In the genomic region with DNA sequence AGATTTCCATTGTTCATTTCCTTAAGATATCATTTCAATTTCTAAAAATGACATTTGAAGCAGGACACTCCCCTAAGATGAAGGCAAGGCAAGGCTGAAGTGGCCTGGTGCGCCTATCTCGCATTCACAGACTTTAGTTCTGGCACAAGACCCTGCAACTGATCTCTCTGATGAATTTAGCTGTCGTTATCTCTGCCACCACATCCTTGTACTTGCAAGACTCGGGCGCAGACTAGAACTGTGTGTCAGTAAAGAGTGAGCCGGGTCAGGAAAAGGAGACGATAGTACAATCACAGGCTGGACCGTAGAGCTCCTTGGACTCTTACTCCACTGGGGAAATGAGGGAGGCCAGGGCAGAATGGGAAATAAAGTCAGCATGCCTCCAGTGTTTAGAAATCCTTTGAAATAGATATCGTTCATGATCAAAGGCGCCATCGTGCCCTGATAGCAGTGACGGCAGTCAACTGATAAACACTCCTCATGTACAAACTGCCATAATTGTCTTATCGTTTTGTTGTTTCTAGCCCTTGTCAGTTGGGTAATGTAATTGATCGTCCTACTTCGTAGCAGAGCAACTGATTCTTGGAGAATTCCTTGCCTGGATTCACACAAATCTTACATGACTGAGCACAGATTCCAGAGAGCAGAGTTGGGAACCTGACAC, we compare ENCODE assay signal across 26 mouse cellular contexts. TPM values are rescaled to one million over a fixed set of nuclear protein-coding genes. Genes with fewer than 3 reads are reported as not detected.
DNase-seq lines count a peak whose midpoint lies in the region; ATAC-seq and TF ChIP-seq lines count a peak whose summit lies in the region.
"Had no signal": no experiment of that assay in that cellular context is flagged by ENCODE, and none has a peak within 500 bp of the region (broad histone marks: within the 10 kb centered on the region; RNA-seq: fewer than 3 reads in every experiment).

No protein-coding gene starts in this region.

- peaks cover 18% of the 10 kb centered on the region for H3K4me1 ChIP-seq in hindbrain, embryonic 10.5 days (replicated peaks)
- H3K4me1 ChIP-seq in hindbrain, postnatal 0 days (ENCODE audit: insufficient read depth, low read length), result no peaks in the 10 kb centered on the region
- peaks cover 9% of the 10 kb centered on the region; the same call in 1 of the 2 replicates for H3K4me1 ChIP-seq in liver, postnatal 0 days (ENCODE audit: insufficient read depth)
- H3K4me1 ChIP-seq in kidney, embryonic 16.5 days (ENCODE audit: insufficient read depth, low read length), result no peaks in the 10 kb centered on the region
- H3K4me1 ChIP-seq: embryonic facial prominence, embryonic 15.5 days; limb, embryonic 15.5 days had no signal

- H3K9ac ChIP-seq in hindbrain, postnatal 0 days (replicated peaks; ENCODE audit: low read length), result no peak overlapping the region
- no peak overlapping the region for H3K9ac ChIP-seq in liver, postnatal 0 days (replicated peaks)
- no peak overlapping the region for H3K9ac ChIP-seq in kidney, embryonic 16.5 days (replicated peaks; ENCODE audit: low read length)
- H3K9ac ChIP-seq: embryonic facial prominence, embryonic 15.5 days; forebrain, embryonic 12.5 days; heart, embryonic 13.5 days; limb, embryonic 15.5 days had no signal

- H3K36me3 ChIP-seq in hindbrain, embryonic 10.5 days, result no peaks in the 10 kb centered on the region
- no peaks in the 10 kb centered on the region for H3K36me3 ChIP-seq in hindbrain, postnatal 0 days (ENCODE audit: insufficient read depth, low read length)
- no peaks in the 10 kb centered on the region for H3K36me3 ChIP-seq in liver, postnatal 0 days (replicated peaks; ENCODE audit: insufficient read depth, low read length)
- no peaks in the 10 kb centered on the region for H3K36me3 ChIP-seq in kidney, embryonic 16.5 days (ENCODE audit: insufficient read depth, low read length)
- H3K36me3 ChIP-seq: embryonic facial prominence, embryonic 15.5 days; forebrain, embryonic 12.5 days; heart, embryonic 13.5 days; limb, embryonic 15.5 days had no signal

- 88% methylated on average over 15 of the region's 15 CpGs for WGBS in hindbrain, embryonic 10.5 days
- WGBS in hindbrain, postnatal 0 days, result 91% methylated on average over 15 of the region's 15 CpGs
- 55% methylated on average over 15 of the region's 15 CpGs for WGBS in liver, postnatal 0 days (ENCODE audit: insufficient replicate concordance)
- 78% methylated on average over 15 of the region's 15 CpGs for WGBS in kidney, embryonic 16.5 days

- no peak overlapping the region for H3K4me2 ChIP-seq in hindbrain, postnatal 0 days (ENCODE audit: low read depth, low read length)
- H3K4me2 ChIP-seq in liver, postnatal 0 days (ENCODE audit: low read depth, low read length), result peak overlapping the region; percentile 18; the same call in 1 of the 2 replicates
- H3K4me2 ChIP-seq in kidney, embryonic 16.5 days (replicated peaks; ENCODE audit: low read depth, low read length), result no peak overlapping the region
- H3K4me2 ChIP-seq: embryonic facial prominence, embryonic 15.5 days; forebrain, embryonic 12.5 days; heart, embryonic 13.5 days; limb, embryonic 15.5 days had no signal

- peak; percentile 93 for TF ChIP-seq EP300 in liver, postnatal 0 days (IDR thresholded peaks at IDR 0.05; ENCODE audit: low read depth)

- H3K27me3 ChIP-seq in hindbrain, embryonic 10.5 days (ENCODE audit: insufficient read depth, poor library complexity, severe bottlenecking), result no peaks in the 10 kb centered on the region
- no peaks in the 10 kb centered on the region for H3K27me3 ChIP-seq in hindbrain, postnatal 0 days (ENCODE audit: insufficient read depth, low read length)
- no peaks in the 10 kb centered on the region for H3K27me3 ChIP-seq in liver, postnatal 0 days (ENCODE audit: insufficient read depth, low read length)
- peaks cover 14% of the 10 kb centered on the region; the same call in 1 of the 2 replicates for H3K27me3 ChIP-seq in kidney, embryonic 16.5 days (ENCODE audit: insufficient read depth, low read length)
- H3K27me3 ChIP-seq: embryonic facial prominence, embryonic 15.5 days; limb, embryonic 15.5 days had no signal

- ATAC-seq in hindbrain, postnatal 0 days, result no peak
- ATAC-seq in common myeloid progenitor, adult 5-6 weeks (replicated peaks; ENCODE audit: low read depth, poor library complexity, severe bottlenecking), result peak; percentile 76
- peak; percentile 79 for ATAC-seq in liver, postnatal 0 days
- ATAC-seq in kidney, embryonic 16.5 days (ENCODE audit: low FRiP score, low TSS enrichment), result no peak
- ATAC-seq: hindbrain, embryonic 16.5 days; intestine, postnatal 0 days; lung, postnatal 0 days had no signal

- H3K9me3 ChIP-seq in hindbrain, embryonic 10.5 days, result no peaks in the 10 kb centered on the region
- H3K9me3 ChIP-seq in hindbrain, postnatal 0 days (ENCODE audit: low read length), result no peaks in the 10 kb centered on the region
- no peaks in the 10 kb centered on the region for H3K9me3 ChIP-seq in liver, postnatal 0 days (ENCODE audit: low read length)
- no peaks in the 10 kb centered on the region for H3K9me3 ChIP-seq in kidney, embryonic 16.5 days (ENCODE audit: low read length)
- H3K9me3 ChIP-seq: embryonic facial prominence, embryonic 15.5 days; forebrain, embryonic 12.5 days; heart, embryonic 13.5 days; limb, embryonic 15.5 days had no signal

- DNase-seq in hindbrain, embryonic 10.5 days (ENCODE audit: low spot score), result no peak
- no peak for DNase-seq in hindbrain, postnatal 0 days (ENCODE audit: low spot score)
- peak; percentile 61 for DNase-seq in liver
- peak; percentile 37 for DNase-seq in liver, postnatal 0 days
- no peak for DNase-seq in cerebellum, postnatal 4 days (ENCODE audit: low spot score in 2 of 2)
- no peak for DNase-seq in left cerebral cortex, adult 2 months (ENCODE audit: extremely low spot score in 1 of 2, low spot score in 2 of 2)
- DNase-seq: cerebellum, postnatal 10 days; embryo, embryonic 11 days; gastrocnemius, postnatal 14 days; heart, postnatal 36 days; right cerebral cortex, postnatal 25 days; thymus, adult 18-20 months had no signal

- no peak overlapping the region for H3K4me3 ChIP-seq in hindbrain, embryonic 10.5 days
- H3K4me3 ChIP-seq in hindbrain, postnatal 0 days (ENCODE audit: low read length), result no peak overlapping the region
- H3K4me3 ChIP-seq in liver, postnatal 0 days (ENCODE audit: low read depth, low read length), result no peak overlapping the region
- no peak overlapping the region for H3K4me3 ChIP-seq in kidney, embryonic 16.5 days (ENCODE audit: low read length)
- H3K4me3 ChIP-seq in left cerebral cortex, adult 2 months, result no peak overlapping the region
- H3K4me3 ChIP-seq: embryonic facial prominence, embryonic 15.5 days; forebrain, embryonic 12.5 days; heart, embryonic 13.5 days; limb, embryonic 15.5 days had no signal

- H3K27ac ChIP-seq in hindbrain, embryonic 10.5 days, result peak overlapping the region; percentile 45; the same call in 1 of the 2 replicates
- no peak overlapping the region for H3K27ac ChIP-seq in hindbrain, postnatal 0 days
- no peak overlapping the region for H3K27ac ChIP-seq in liver, postnatal 0 days (ENCODE audit: low read depth)
- H3K27ac ChIP-seq in kidney, embryonic 16.5 days (ENCODE audit: low read length), result no peak overlapping the region
- H3K27ac ChIP-seq in left cerebral cortex, adult 2 months, result no peak overlapping the region
- H3K27ac ChIP-seq: embryonic facial prominence, embryonic 15.5 days; forebrain, embryonic 12.5 days; heart, embryonic 13.5 days; kidney, postnatal 0 days; limb, embryonic 15.5 days had no signal

- intact Hi-C loops in left cerebral cortex, adult 2 months (cut with DNase I), result no loop called here

- TF ChIP-seq CTCF in hindbrain, postnatal 0 days (IDR thresholded peaks at IDR 0.05; ENCODE audit: low read depth), result no peak
- TF ChIP-seq CTCF in liver, postnatal 0 days (IDR thresholded peaks at IDR 0.05; ENCODE audit: low read depth), result no peak
- no peak for TF ChIP-seq CTCF in left cerebral cortex, adult 2 months (IDR thresholded peaks at IDR 0.05)

RNA-seq across cellular contexts. Expression of a gene that starts 2.5 kb away (rescaled TPM):
- polyA plus RNA-seq in hindbrain, embryonic 10.5 days (2016; fragmentation: Nextera tagmentation; extraction: Ambion mirVana), result 0.24 TPM in 1 of 2 replicates, not detected in the other
- total RNA-seq in hindbrain, postnatal 0 days (2014; rRNA removed), result not detected in 2 replicates
- polyA plus RNA-seq in hindbrain, postnatal 0 days (2015; fragmentation: Nextera tagmentation; extraction: Ambion mirVana), result 0.15 and 0.19 TPM in 2 replicates
- total RNA-seq in common myeloid progenitor, adult 5-6 weeks (2017), result 0.09 TPM in 1 of 2 replicates, not detected in the other
- polyA plus RNA-seq in liver, postnatal 0 days (2015; fragmentation: Nextera tagmentation; extraction: Ambion mirVana), result not detected in 2 replicates
- 0.35 TPM in 2 replicates for polyA plus RNA-seq in kidney, embryonic 16.5 days (2015; fragmentation: Nextera tagmentation; extraction: Ambion mirVana)
- not detected for total RNA-seq in left cerebral cortex, adult 2 months (2021)
- total RNA-seq: gastrocnemius, postnatal 14 days; heart, postnatal 36 days; left cerebral cortex, postnatal 14 days; midbrain, postnatal 0 days; neutrophil, adult 5-6 weeks had no signal
- polyA plus RNA-seq: C2C12; embryonic facial prominence, embryonic 15.5 days; forebrain, embryonic 12.5 days; heart, embryonic 13.5 days had no signal

RNA-seq across cellular contexts. Expression of a gene that starts 58.4 kb away (rescaled TPM):
- polyA plus RNA-seq in hindbrain, embryonic 10.5 days (2016; fragmentation: Nextera tagmentation; extraction: Ambion mirVana), result 13.4 and 13.5 TPM in 2 replicates
- 35.4 and 43.8 TPM in 2 replicates for total RNA-seq in hindbrain, postnatal 0 days (2014; rRNA removed)
- 19.8 and 21.2 TPM in 2 replicates for polyA plus RNA-seq in hindbrain, postnatal 0 days (2015; fragmentation: Nextera tagmentation; extraction: Ambion mirVana)
- 11.7 and 13.8 TPM in 2 replicates for total RNA-seq in common myeloid progenitor, adult 5-6 weeks (2017)
- 10.8 and 12.4 TPM in 2 replicates for polyA plus RNA-seq in liver, postnatal 0 days (2015; fragmentation: Nextera tagmentation; extraction: Ambion mirVana)
- 17.1 and 17.3 TPM in 2 replicates for polyA plus RNA-seq in kidney, embryonic 16.5 days (2015; fragmentation: Nextera tagmentation; extraction: Ambion mirVana)
- total RNA-seq in left cerebral cortex, adult 2 months (2021), result 10 to 100 TPM; 38.9 to 42.0 TPM

Comparison
In these comparisons a context has a peak if more than half of its experiments do, and no peak if none do; other contexts are left out.
1. DNase-seq: peak in liver (single experiment) and liver, postnatal 0 days (single experiment); none in hindbrain, embryonic 10.5 days (single experiment), hindbrain, postnatal 0 days (single experiment), cerebellum, postnatal 4 days (0 of 2) and left cerebral cortex, adult 2 months (0 of 2).
2. ATAC-seq: peak in common myeloid progenitor, adult 5-6 weeks (single experiment) and liver, postnatal 0 days (single experiment); none in hindbrain, postnatal 0 days (single experiment) and kidney, embryonic 16.5 days (single experiment).